Mouse (Mus musculus): Measurements from ENCODE around the gene Fam221b.

DNA sequence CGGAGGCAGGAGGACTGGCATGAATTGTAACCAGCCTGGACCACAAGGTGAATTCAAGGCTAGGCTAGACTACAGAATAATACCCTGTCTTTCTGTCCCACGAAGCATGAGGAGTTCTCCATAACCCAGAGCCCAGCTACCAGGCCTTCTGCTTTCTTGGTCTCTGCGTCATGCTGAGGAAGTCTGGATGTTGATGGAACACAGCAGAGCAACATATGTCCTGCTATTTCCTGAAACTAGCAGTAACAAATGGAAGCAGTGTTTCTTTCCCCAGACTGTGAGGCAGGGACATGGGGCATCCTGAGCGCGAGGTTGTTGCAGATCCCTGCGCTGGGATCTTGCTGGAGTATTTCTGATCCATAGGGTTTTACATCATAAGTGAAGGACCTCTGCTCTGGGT is 9.6 kb upstream of the Fam221b start:
- TF ChIP-seq CTCF (IDR thresholded peaks at IDR 0.05; ENCODE audit: low read depth, low read length) (no peak), POLR2A (IDR thresholded peaks at IDR 0.05; ENCODE audit: insufficient read depth, low read length) (no peak), EP300 (IDR thresholded peaks at IDR 0.05; ENCODE audit: insufficient read depth, low read depth, low read length) (no peak)
